Mouse (Mus musculus): ENCODE measurements at regions not wholly inside any gene's neighbourhood (a gene's known extent, or its start where the extent isn't known, plus 50 kb on each side); places are given as distances from the start of the nearest gene placed in this dataset.
A peak's percentile ranks its signal among the peaks of the same experiment; 100 is the strongest.

DNA sequence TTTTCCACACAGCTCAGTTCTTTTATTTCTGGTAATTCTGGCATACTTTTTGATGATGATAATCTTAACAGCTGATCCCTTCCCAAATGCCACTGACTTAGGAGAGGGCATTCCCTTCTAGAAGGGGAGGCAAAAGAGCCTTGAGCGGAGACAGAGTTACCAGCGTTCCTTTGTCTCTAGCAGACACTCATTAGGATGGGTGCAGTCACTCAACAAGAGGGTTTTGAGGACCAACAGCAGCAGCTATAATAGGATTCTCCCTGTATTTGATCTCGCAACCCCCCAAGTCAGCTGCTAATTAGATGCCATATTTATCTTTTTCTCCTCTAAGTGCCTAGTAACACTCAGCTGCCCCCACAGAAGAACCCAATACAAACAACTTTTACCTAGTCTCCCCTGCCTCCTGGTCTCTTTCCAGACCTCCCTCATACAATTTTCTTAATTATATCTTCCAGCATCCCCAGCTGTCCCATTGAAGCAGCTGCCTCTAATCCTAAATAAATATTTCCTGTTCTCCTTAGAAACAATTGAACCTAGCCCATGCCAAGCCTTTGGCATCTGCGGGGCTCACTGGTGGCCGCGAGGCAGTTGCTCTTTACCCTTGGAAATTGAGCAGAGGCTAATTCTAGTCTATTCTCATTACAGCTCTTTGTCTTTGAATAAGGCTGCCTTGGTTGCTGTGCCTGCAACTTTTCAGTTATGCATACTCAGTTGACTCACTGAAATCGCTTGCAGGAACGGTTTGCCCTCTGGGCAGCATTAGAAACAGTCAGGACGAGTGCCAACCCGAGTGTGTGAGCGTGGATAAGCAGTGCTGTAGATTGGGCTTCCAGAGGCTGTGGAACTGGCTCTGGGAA is 286.6 kb downstream of the Slc30a10 start:
- ATAC-seq (ENCODE audit: insufficient read depth, low read depth) (no peak), DNase-seq (ENCODE audit: low spot score) (no peak)
- Histone ChIP-seq H3K27ac (ENCODE audit: low read depth) (no peak overlapping the region), H3K4me1 (ENCODE audit: control insufficient read depth, insufficient read depth) (no peaks in the 10 kb centered on the region), H3K27me3 (ENCODE audit: control insufficient read depth, insufficient read depth, low read length) (no peaks in the 10 kb centered on the region), H3K4me2 (ENCODE audit: low read depth, low read length) (no peak overlapping the region), H3K9ac (replicated peaks; ENCODE audit: low read depth, low read length) (no peak overlapping the region), H3K36me3 (replicated peaks; ENCODE audit: control insufficient read depth, insufficient read depth, low read length) (no peaks in the 10 kb centered on the region), H3K9me3 (replicated peaks; ENCODE audit: control insufficient read depth, low read length) (no peaks in the 10 kb centered on the region; the same call in 1 of the 2 replicates), H3K4me3 (ENCODE audit: low read depth, low read length) (no peak overlapping the region)
- TF ChIP-seq EP300 (IDR thresholded peaks at IDR 0.05; ENCODE audit: low read depth) = no peak
- no peak for TF ChIP-seq CTCF (IDR thresholded peaks at IDR 0.05; ENCODE audit: low read depth)
- WGBS = 41% methylated on average over 11 of the region's 11 CpGs

DNA sequence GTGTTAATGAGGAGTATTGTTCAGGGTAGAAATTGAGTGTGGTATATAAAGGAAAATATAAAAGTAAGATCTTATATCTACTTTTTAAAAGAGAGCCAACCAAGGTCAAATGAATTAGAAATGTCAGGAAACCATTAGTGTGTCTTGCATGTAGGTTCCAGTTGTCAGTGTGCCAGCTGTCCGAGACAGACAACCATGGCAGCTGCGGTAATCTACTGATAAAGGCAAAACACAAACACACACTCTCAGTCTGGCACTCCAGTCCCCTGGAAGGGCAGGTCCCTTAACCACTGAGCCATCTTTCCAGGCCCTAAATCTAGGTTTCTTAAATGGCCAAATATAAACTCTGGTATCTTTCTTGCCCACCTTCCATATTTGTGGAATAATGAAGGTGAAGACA is 294.6 kb downstream of the Slc30a10 start:
- H3K4me2 ChIP-seq (ENCODE audit: low read depth, low read length) = no peak overlapping the region
- no peak overlapping the region for H3K4me3 ChIP-seq (ENCODE audit: low read depth, low read length)
- ATAC-seq (ENCODE audit: insufficient read depth, low read depth) (no peak), DNase-seq (ENCODE audit: low spot score) (no peak)
- H3K9ac ChIP-seq (replicated peaks; ENCODE audit: low read depth, low read length) = no peak overlapping the region
- no peaks in the 10 kb centered on the region for H3K4me1 ChIP-seq (ENCODE audit: control insufficient read depth, insufficient read depth)
- no peaks in the 10 kb centered on the region for H3K27me3 ChIP-seq (ENCODE audit: control insufficient read depth, insufficient read depth, low read length)
- H3K36me3 ChIP-seq (replicated peaks; ENCODE audit: control insufficient read depth, insufficient read depth, low read length) = no peaks in the 10 kb centered on the region
- TF ChIP-seq EP300 (IDR thresholded peaks at IDR 0.05; ENCODE audit: low read depth) (no peak), CTCF (IDR thresholded peaks at IDR 0.05; ENCODE audit: low read depth) (no peak)
- 6% methylated on average over 2 of the region's 2 CpGs for WGBS
- no peaks in the 10 kb centered on the region for H3K9me3 ChIP-seq (replicated peaks; ENCODE audit: control insufficient read depth, low read length)
- H3K27ac ChIP-seq (ENCODE audit: low read depth) = no peak overlapping the region

DNA sequence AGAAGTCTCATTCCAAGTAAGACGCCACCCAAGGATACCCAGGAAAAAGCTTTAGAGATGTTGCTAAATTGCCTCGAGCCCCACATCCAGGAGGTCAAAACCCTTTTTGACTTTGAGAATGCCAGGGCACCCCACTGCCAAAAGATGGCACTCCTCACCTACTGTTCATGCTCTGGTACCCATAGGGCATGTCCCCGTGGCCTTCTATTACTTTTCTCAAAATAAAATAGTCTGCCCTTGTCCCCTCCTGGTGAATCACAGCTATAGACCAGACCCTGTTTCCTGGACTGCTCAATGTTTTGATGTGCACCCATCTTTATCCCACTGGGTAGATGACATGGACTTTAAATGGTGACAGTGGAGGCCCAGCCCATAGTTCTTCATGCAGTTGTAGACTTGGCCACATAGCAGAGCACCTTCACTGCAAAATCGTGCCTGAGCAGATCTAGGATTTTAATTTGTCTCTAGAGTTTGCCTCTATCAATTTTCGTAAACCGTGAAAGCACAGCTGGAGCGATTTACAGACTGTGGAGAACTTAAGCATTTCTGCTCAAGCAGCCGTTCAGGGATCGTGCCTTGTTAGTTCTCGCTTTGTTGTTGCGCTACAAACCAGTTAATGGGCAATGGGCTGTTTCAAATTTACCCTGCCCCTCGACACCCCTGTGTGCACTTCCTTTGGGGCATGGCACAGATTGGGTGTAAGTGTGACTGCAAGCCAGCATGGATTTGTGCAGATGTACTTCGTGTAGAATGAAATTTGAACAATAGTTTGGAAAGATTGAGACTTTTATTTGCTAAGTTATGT is 300.0 kb downstream of the Slc30a10 start:
- Histone ChIP-seq H3K9me3 (replicated peaks; ENCODE audit: control insufficient read depth, low read length) (no peaks in the 10 kb centered on the region), H3K9ac (replicated peaks; ENCODE audit: low read depth, low read length) (no peak overlapping the region), H3K4me2 (ENCODE audit: low read depth, low read length) (no peak overlapping the region), H3K36me3 (replicated peaks; ENCODE audit: control insufficient read depth, insufficient read depth, low read length) (no peaks in the 10 kb centered on the region), H3K4me1 (ENCODE audit: control insufficient read depth, insufficient read depth) (no peaks in the 10 kb centered on the region), H3K27me3 (ENCODE audit: control insufficient read depth, insufficient read depth, low read length) (no peaks in the 10 kb centered on the region), H3K27ac (ENCODE audit: low read depth) (no peak overlapping the region), H3K4me3 (ENCODE audit: low read depth, low read length) (no peak overlapping the region)
- ATAC-seq (ENCODE audit: insufficient read depth, low read depth) = no peak
- TF ChIP-seq CTCF (IDR thresholded peaks at IDR 0.05; ENCODE audit: low read depth) (peak; percentile 40), EP300 (IDR thresholded peaks at IDR 0.05; ENCODE audit: low read depth) (no peak)
- no peak for DNase-seq (ENCODE audit: low spot score)
- WGBS = 72% methylated on average over 13 of the region's 13 CpGs

DNA sequence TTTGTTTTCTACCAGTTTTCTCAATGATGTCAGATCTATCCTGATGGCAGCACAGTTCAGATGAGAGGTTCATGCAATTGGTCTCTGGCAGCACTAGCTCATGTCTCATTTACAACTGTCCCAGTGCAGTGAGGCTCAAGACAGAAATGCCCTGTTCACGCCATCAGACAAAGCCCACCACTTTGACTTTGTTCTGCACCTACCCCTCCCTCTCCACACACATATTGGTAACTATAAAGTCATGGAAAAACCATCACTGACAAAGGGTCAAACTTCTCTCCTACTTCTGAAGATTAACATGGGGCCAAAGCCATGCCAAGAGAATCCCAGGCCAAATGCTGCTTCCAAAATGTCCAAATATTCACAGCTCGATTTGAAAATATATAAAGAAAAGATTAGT is 302.7 kb downstream of the Slc30a10 start:
- Histone ChIP-seq H3K4me2 (ENCODE audit: low read depth, low read length) (no peak overlapping the region), H3K27ac (ENCODE audit: low read depth) (no peak overlapping the region), H3K4me3 (ENCODE audit: low read depth, low read length) (no peak overlapping the region), H3K27me3 (ENCODE audit: control insufficient read depth, insufficient read depth, low read length) (no peaks in the 10 kb centered on the region), H3K4me1 (ENCODE audit: control insufficient read depth, insufficient read depth) (no peaks in the 10 kb centered on the region), H3K9me3 (replicated peaks; ENCODE audit: control insufficient read depth, low read length) (no peaks in the 10 kb centered on the region), H3K9ac (replicated peaks; ENCODE audit: low read depth, low read length) (no peak overlapping the region), H3K36me3 (replicated peaks; ENCODE audit: control insufficient read depth, insufficient read depth, low read length) (no peaks in the 10 kb centered on the region)
- no peak for DNase-seq (ENCODE audit: low spot score)
- TF ChIP-seq EP300 (IDR thresholded peaks at IDR 0.05; ENCODE audit: low read depth) = no peak
- no peak for TF ChIP-seq CTCF (IDR thresholded peaks at IDR 0.05; ENCODE audit: low read depth)
- 74% methylated on average over 2 of the region's 2 CpGs for WGBS
- no peak for ATAC-seq (ENCODE audit: insufficient read depth, low read depth)

DNA sequence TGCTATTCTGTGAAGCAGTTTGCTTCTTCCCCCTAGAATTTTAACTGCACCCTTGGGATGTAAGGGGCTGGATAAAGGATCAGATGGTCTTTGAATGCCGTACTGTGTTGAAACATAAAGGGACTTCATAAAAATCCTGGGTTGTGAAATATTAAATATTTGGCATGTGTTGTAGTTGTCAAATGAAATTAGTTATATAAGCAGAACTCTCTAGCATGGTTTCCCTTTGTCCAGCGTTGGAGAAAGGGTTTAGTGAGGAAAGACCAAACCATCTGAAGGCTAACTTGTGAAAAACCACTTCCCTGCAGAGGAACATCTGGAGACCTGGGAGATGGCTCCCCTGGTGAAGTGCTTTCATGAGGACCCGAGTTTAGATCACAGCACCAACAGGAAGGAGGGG is 319.6 kb downstream of the Slc30a10 start:
- Histone ChIP-seq H3K27me3 (ENCODE audit: control insufficient read depth, insufficient read depth, low read length) (0 out of 2 replicates have a peak, but pooled peaks cover 2% of the 10 kb centered on the region), H3K36me3 (replicated peaks; ENCODE audit: control insufficient read depth, insufficient read depth, low read length) (no peaks in the 10 kb centered on the region), H3K4me1 (ENCODE audit: control insufficient read depth, insufficient read depth) (no peaks in the 10 kb centered on the region), H3K9ac (replicated peaks; ENCODE audit: low read depth, low read length) (no peak overlapping the region), H3K4me2 (ENCODE audit: low read depth, low read length) (no peak overlapping the region), H3K27ac (ENCODE audit: low read depth) (no peak overlapping the region), H3K9me3 (replicated peaks; ENCODE audit: control insufficient read depth, low read length) (no peaks in the 10 kb centered on the region), H3K4me3 (ENCODE audit: low read depth, low read length) (no peak overlapping the region)
- TF ChIP-seq CTCF (IDR thresholded peaks at IDR 0.05; ENCODE audit: low read depth) (no peak), EP300 (IDR thresholded peaks at IDR 0.05; ENCODE audit: low read depth) (no peak)
- no peak for ATAC-seq (ENCODE audit: insufficient read depth, low read depth)
- no peak for DNase-seq (ENCODE audit: low spot score)
- 41% methylated on average over 3 of the region's 3 CpGs for WGBS
